Mouse (Mus musculus) neural tube, embryonic 14.5 days (tissue): ENCODE measurements around the gene Myo6. TPM values are rescaled to one million over a fixed set of nuclear protein-coding genes. Genes with fewer than 3 reads are reported as not detected.
A peak's percentile ranks its signal among the peaks of the same experiment; 100 is the strongest.

ENCODE experiments used
- ATAC-seq: fragments of 200-750 bp; cut with Nextera tagmentation; 2 replicates; pipeline ENCODE4 v1.8.0; 2017; ENCODE audit warnings: low read depth, mild to moderate bottlenecking, moderate TSS enrichment, moderate library complexity
- H3K27ac ChIP-seq: fragments of 300-500 bp; sonication (generic); 2 replicates; pipeline ENCODE4 v1.5.1; 2014; ENCODE audit warnings: low read depth, mild to moderate bottlenecking, control low read depth, low read length, moderate library complexity, mixed read lengths
- H3K27me3 ChIP-seq: fragments of 300-500 bp; sonication (generic); 2 replicates; pipeline ENCODE4 v1.6.1; 2014; ENCODE audit warnings: low read length; ENCODE audit not compliant: control insufficient read depth, insufficient read depth
- H3K36me3 ChIP-seq: fragments of 300-500 bp; sonication (generic); 2 replicates; pipeline ENCODE4 v1.6.1; 2014; ENCODE audit warnings: low read length, mixed read lengths; ENCODE audit not compliant: control insufficient read depth, insufficient read depth
- H3K4me1 ChIP-seq: fragments of 300-500 bp; sonication (generic); 2 replicates; pipeline ENCODE4 v1.6.1; 2014; ENCODE audit warnings: low read length; ENCODE audit not compliant: control insufficient read depth, insufficient read depth
- H3K4me2 ChIP-seq: fragments of 300-500 bp; sonication (generic); 2 replicates; pipeline ENCODE4 v1.6.1; 2014; ENCODE audit warnings: mild to moderate bottlenecking, low read depth, low read length, control low read depth
- H3K4me3 ChIP-seq: fragments of 300-500 bp; sonication (generic); 2 replicates; pipeline ENCODE4 v1.5.1; 2014; ENCODE audit warnings: low read depth, low read length, control low read depth, mixed read lengths
- H3K9ac ChIP-seq: fragments of 300-500 bp; sonication (generic); replicated peaks from 2 replicates; pipeline ENCODE4 v1.6.1; 2014; ENCODE audit warnings: low read depth, mild to moderate bottlenecking, control low read depth, low read length, mixed read lengths
- H3K9me3 ChIP-seq: fragments of 300-500 bp; sonication (generic); 2 replicates; pipeline ENCODE4 v1.6.1; 2016; ENCODE audit warnings: low read length; ENCODE audit not compliant: control insufficient read depth
- WGBS: fragments of 180-500 bp; shearing (Covaris S2); extraction: QIAGEN DNeasy Blood & Tissue Kit; methylation state at CpG from one replicate; pipeline ENCODE4 v1.1.7; 2014; 5-methylcytosine and 5-hydroxymethylcytosine counted together
- polyA plus RNA-seq: library from polyadenylated mRNA; unstranded; fragments of >200 nt; fragmentation: Nextera tagmentation; extraction: Ambion mirVana; gene quantifications from 2 replicates; pipeline ENCODE4 v1.2.1, GENCODE M21; 2014

The Myo6 gene
- polyA plus RNA-seq, 1 experiment from 2014 or later: 26.0 TPM

- Histone ChIP-seq H3K9me3 (no peaks in the 10 kb centered on the region), H3K4me3 (no peak overlapping the region), H3K36me3 (no peaks in the 10 kb centered on the region), H3K27ac (no peak overlapping the region), H3K4me2 (no peak overlapping the region), H3K9ac (no peak overlapping the region), H3K4me1 (no peaks in the 10 kb centered on the region), H3K27me3 (no peaks in the 10 kb centered on the region)
- WGBS: 60% methylated on average over 1 of the region's 1 CpGs
- ATAC-seq: no peak
Observed at GRCm38 (mm10) chr9:80340927-80341326, 176.1 kb downstream of the Myo6 start.

- H3K27ac ChIP-seq: no peak overlapping the region
- H3K9ac ChIP-seq: no peak overlapping the region
- H3K4me3 ChIP-seq: no peak overlapping the region
- H3K4me1 ChIP-seq: no peaks in the 10 kb centered on the region
- H3K4me2 ChIP-seq: no peak overlapping the region
- no peaks in the 10 kb centered on the region for H3K36me3 ChIP-seq
- no peaks in the 10 kb centered on the region for H3K27me3 ChIP-seq
- H3K9me3 ChIP-seq: no peaks in the 10 kb centered on the region
- no peak for ATAC-seq
- 97% methylated on average over 16 of the region's 16 CpGs for WGBS
Observed at GRCm38 (mm10) chr9:80341756-80342155, 176.9 kb downstream of the Myo6 start.

GRCm38 (mm10) chr9:80342520-80342919, 177.7 kb downstream of the Myo6 start:
- H3K36me3 ChIP-seq: no peaks in the 10 kb centered on the region
- no peak overlapping the region for H3K9ac ChIP-seq
- H3K9me3 ChIP-seq: no peaks in the 10 kb centered on the region
- no peak overlapping the region for H3K4me3 ChIP-seq
- ATAC-seq: no peak
- H3K27me3 ChIP-seq: no peaks in the 10 kb centered on the region
- 93% methylated on average over 6 of the region's 6 CpGs for whole genome bisulfite sequencing
- H3K4me1 ChIP-seq: no peaks in the 10 kb centered on the region
- H3K4me2 ChIP-seq: no peak overlapping the region
- H3K27ac ChIP-seq: no peak overlapping the region

GRCm38 (mm10) chr9:80344451-80345000, 179.7 kb downstream of the Myo6 start:
- H3K36me3 ChIP-seq: no peaks in the 10 kb centered on the region
- no peak overlapping the region for H3K4me3 ChIP-seq
- H3K4me2 ChIP-seq: no peak overlapping the region
- ATAC-seq: no peak
- H3K27me3 ChIP-seq: no peaks in the 10 kb centered on the region
- WGBS: 93% methylated on average over 6 of the region's 6 CpGs
- H3K9ac ChIP-seq: no peak overlapping the region
- H3K27ac ChIP-seq: no peak overlapping the region
- H3K9me3 ChIP-seq: no peaks in the 10 kb centered on the region
- no peaks in the 10 kb centered on the region for H3K4me1 ChIP-seq

- no peaks in the 10 kb centered on the region for H3K9me3 ChIP-seq
- no peak overlapping the region for H3K9ac ChIP-seq
- ATAC-seq: no peak
- H3K4me2 ChIP-seq: no peak overlapping the region
- H3K4me1 ChIP-seq: no peaks in the 10 kb centered on the region
- WGBS: 75% methylated on average over 7 of the region's 7 CpGs
- no peak overlapping the region for H3K4me3 ChIP-seq
- no peaks in the 10 kb centered on the region for H3K27me3 ChIP-seq
- H3K27ac ChIP-seq: no peak overlapping the region
- no peaks in the 10 kb centered on the region for H3K36me3 ChIP-seq
Observed at GRCm38 (mm10) chr9:80351295-80351677, 186.5 kb downstream of the Myo6 start.

- H3K9ac ChIP-seq: no peak overlapping the region
Observed at GRCm38 (mm10) chr9:80351678-80352331, 187.0 kb downstream of the Myo6 start.

GRCm38 (mm10) chr9:80360063-80360462, 195.2 kb downstream of the Myo6 start:
- no peak overlapping the region for H3K27ac ChIP-seq
- H3K4me2 ChIP-seq: no peak overlapping the region
- ATAC-seq: no peak
- H3K4me1 ChIP-seq: no peaks in the 10 kb centered on the region
- no peak overlapping the region for H3K9ac ChIP-seq
- no peaks in the 10 kb centered on the region for H3K9me3 ChIP-seq
- H3K36me3 ChIP-seq: no peaks in the 10 kb centered on the region
- H3K4me3 ChIP-seq: no peak overlapping the region
- H3K27me3 ChIP-seq: no peaks in the 10 kb centered on the region

More at GRCm38 (mm10) chr9:80351678-80352331, 187.0 kb downstream of the Myo6 start:
- peak; percentile 79; the same call in 1 of the 2 replicates for ATAC-seq
- Histone ChIP-seq H3K27ac (no peak overlapping the region), H3K4me2 (0 out of 2 replicates have a peak overlapping the region, but pooled peaks have one; percentile 8), H3K36me3 (no peaks in the 10 kb centered on the region), H3K4me3 (no peak overlapping the region), H3K27me3 (no peaks in the 10 kb centered on the region), H3K9me3 (no peaks in the 10 kb centered on the region), H3K4me1 (no peaks in the 10 kb centered on the region)
- 29% methylated on average over 20 of the region's 20 CpGs for WGBS

Other genes with a start within 250 kb of the Myo6 start
- 1.5 and 1.6 TPM in 2 replicates for gene Filip1, start 152.2 kb upstream of the Myo6 start, polyA plus RNA-seq
- gene Senp6, start 98.1 kb upstream of the Myo6 start, polyA plus RNA-seq: 65.3 and 70.6 TPM in 2 replicates